Mouse (Mus musculus) myocyte (in vitro differentiated cells): ENCODE measurements around the gene Vav3. TPM values are rescaled to one million over a fixed set of nuclear protein-coding genes. Genes with fewer than 3 reads are reported as not detected.

Experiments
- H3K27me3 ChIP-seq: one replicate; pipeline ENCODE4 v1.6.1; 2011; ENCODE audit not compliant: control insufficient read depth, insufficient read depth, insufficient read length
- H3K36me3 ChIP-seq: one replicate; pipeline ENCODE4 v1.6.1; 2011; ENCODE audit not compliant: control insufficient read depth, insufficient read depth
- H3K4me2 ChIP-seq: one replicate; pipeline ENCODE4 v1.6.1; 2011; ENCODE audit warnings: low read depth, control low read depth
- H3K4me3 ChIP-seq: one replicate; pipeline ENCODE4 v1.5.1; 2011; ENCODE audit warnings: mild to moderate bottlenecking, control low read depth, moderate library complexity
- H3K79me2 ChIP-seq: one replicate; pipeline ENCODE4 v1.6.1; 2011; ENCODE audit not compliant: control insufficient read depth, insufficient read depth
- H3ac ChIP-seq: one replicate; pipeline ENCODE4 v1.6.1; 2011; ENCODE audit not compliant: control insufficient read depth, insufficient read length
- CEBPB ChIP-seq: IDR thresholded peaks from 2 replicates; pipeline ENCODE4 v1.6.1; 2011; ENCODE audit warnings: mild to moderate bottlenecking, moderate library complexity; ENCODE audit not compliant: poor library complexity, insufficient read depth, severe bottlenecking
- E2F4 ChIP-seq: IDR thresholded peaks from one replicate; pipeline ENCODE4 v1.6.1; 2011; ENCODE audit warnings: mild to moderate bottlenecking, control low read depth, moderate library complexity; ENCODE audit not compliant: insufficient read depth
- MAX ChIP-seq: IDR thresholded peaks from one replicate; pipeline ENCODE4 v1.6.1; 2011; ENCODE audit warnings: low read depth, mild to moderate bottlenecking, control low read depth
- MYOD1 ChIP-seq, 3 experiments: IDR thresholded peaks; one replicate each; pipeline ENCODE4 v1.6.1; 2011; ENCODE audit warnings: control low read depth in 2 of 3, low read depth in 2 of 3, mild to moderate bottlenecking in 2 of 3, moderate library complexity in 1 of 3; ENCODE audit not compliant: insufficient read length in 2 of 3, control insufficient read depth in 1 of 3
- MYOG ChIP-seq, 3 experiments: IDR thresholded peaks; one replicate each; pipeline ENCODE4 v1.6.1; 2011; ENCODE audit warnings: control low read depth in 2 of 3, low read depth in 2 of 3, mild to moderate bottlenecking in 2 of 3; ENCODE audit not compliant: insufficient read length in 2 of 3, control insufficient read depth in 1 of 3, insufficient read depth in 1 of 3
- POLR2A ChIP-seq: IDR thresholded peaks from one replicate; pipeline ENCODE4 v1.6.1; 2011; ENCODE audit warnings: low read depth, mild to moderate bottlenecking, control low read depth, moderate library complexity; ENCODE audit not compliant: insufficient read length
- POLR2AphosphoS2 ChIP-seq: IDR thresholded peaks from one replicate; pipeline ENCODE4 v1.6.1; 2011; ENCODE audit warnings: low read depth, control low read depth; ENCODE audit not compliant: insufficient read length
- REST ChIP-seq: IDR thresholded peaks from one replicate; pipeline ENCODE4 v1.6.1; 2011; ENCODE audit warnings: mild to moderate bottlenecking, control low read depth, moderate library complexity; ENCODE audit not compliant: insufficient read depth, insufficient read length
- SRF ChIP-seq: IDR thresholded peaks from one replicate; pipeline ENCODE4 v1.6.1; 2011; ENCODE audit warnings: low read depth; ENCODE audit not compliant: control insufficient read depth, insufficient read length
- TCF12 ChIP-seq: IDR thresholded peaks from one replicate; pipeline ENCODE4 v1.6.1; 2011; ENCODE audit warnings: mild to moderate bottlenecking, control low read depth; ENCODE audit not compliant: poor library complexity, insufficient read depth, severe bottlenecking
- TCF3 ChIP-seq: IDR thresholded peaks from one replicate; pipeline ENCODE4 v1.6.1; 2011; ENCODE audit warnings: low read depth, control low read depth; ENCODE audit not compliant: insufficient read length
- USF1 ChIP-seq: IDR thresholded peaks from one replicate; pipeline ENCODE4 v1.6.1; 2011; ENCODE audit warnings: low read depth, mild to moderate bottlenecking, control low read depth, moderate library complexity
- polyA plus RNA-seq: library from polyadenylated mRNA; unstranded; fragments of >200 nt; fragmentation: generic; extraction: Trizol; gene quantifications from one replicate; pipeline ENCODE4 v1.2.1, GENCODE M21; 2012; ENCODE audit warnings: missing spikeins

The Vav3 gene
- polyA plus RNA-seq = 0.95 TPM

DNA sequence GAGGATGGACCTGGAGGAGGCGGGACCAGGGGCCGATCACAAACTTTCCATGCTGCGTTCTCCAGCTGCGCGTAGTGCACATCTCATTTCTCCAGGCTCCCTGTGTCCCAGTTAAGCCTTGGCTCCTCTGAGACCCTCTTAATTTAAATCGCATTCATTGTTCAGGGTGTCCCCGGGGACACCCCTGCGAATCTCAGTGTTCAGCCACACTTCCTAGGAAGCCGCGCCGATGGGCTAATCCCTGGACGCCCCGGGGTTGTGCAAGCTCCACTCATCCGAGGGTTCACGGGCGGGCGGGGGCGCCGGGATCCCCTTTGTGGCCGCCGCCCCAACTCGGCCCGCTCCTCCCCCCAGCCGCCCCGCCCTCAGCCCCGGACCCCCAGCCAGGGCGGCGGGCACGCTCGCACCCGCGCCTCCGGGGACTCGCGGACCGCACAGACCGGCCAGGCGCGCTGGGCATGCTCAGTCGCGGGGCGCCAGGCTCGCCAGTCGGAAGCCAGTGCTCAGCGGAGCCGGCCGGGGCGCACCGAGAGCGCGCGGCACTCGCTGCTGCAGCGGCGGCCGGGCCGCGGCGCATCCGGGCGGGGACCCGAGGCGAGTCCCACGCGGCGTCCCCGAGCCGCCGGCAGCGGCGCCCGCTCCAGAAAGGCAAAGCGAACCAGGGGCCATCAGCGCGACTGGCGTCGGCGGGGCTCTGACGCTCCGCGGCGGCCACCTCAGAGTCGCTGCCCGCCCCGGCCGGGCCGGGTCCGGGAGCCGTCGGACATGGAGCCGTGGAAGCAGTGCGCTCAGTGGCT is at the start of gene Vav3:
Gene Vav3 (plus strand): TSS at position 380 of the 797 bp plus-strand sequence.
- TF ChIP-seq TCF12 (no peak), REST (no peak), MYOG (IDR thresholded peaks at IDR 0.05; ENCODE audit: control insufficient read depth in 1 of 3, insufficient read depth in 1 of 3, insufficient read length in 2 of 3, low read depth in 2 of 3) (peak in 1 of 3 experiments; percentile 32), SRF (no peak), POLR2A (peak; percentile 69), POLR2AphosphoS2 (peak; percentile 39)
- H3K4me2 ChIP-seq = peak within 1 kb of the TSS; percentile 85
- H3K4me3 ChIP-seq = peak within 1 kb of the TSS; percentile 38
- peaks cover 9% of the 10 kb centered on the region for H3K79me2 ChIP-seq
- peak within 1 kb of the TSS; percentile 3 for H3ac ChIP-seq
- H3K27me3 ChIP-seq = no peaks in the 10 kb centered on the region
- H3K36me3 ChIP-seq = no peaks in the 10 kb centered on the region

DNA sequence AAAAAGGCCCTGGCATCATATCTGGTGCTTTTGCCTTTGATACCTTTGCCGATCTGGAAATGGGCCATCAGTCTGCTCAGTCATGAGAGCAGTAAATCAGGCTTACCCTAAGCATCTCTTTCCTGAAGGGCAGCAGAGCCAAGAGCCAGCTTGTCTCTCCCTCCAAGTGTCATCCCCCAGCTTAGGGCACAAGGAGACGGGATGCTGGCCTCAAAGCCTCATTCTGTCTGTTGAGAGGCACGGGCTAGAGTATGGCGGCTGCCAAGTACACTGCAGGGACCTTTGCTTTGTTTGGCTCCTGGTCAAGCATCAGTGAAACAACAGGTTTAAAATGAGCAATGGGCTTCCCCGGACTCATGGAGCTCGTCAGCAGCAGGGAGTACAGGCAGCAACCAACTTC is 41.6 kb upstream of the Vav3 start:
- no peak for TF ChIP-seq USF1
- no peak for TF ChIP-seq CEBPB
- TF ChIP-seq MAX = no peak
- TF ChIP-seq POLR2AphosphoS2 = no peak
- TF ChIP-seq MYOD1 (IDR thresholded peaks at IDR 0.05; ENCODE audit: control insufficient read depth in 1 of 3, insufficient read length in 2 of 3, low read depth in 2 of 3) = no peak
- no peak for TF ChIP-seq TCF12
- no peak for TF ChIP-seq TCF3
- TF ChIP-seq POLR2A = no peak
- no peak for TF ChIP-seq E2F4
- TF ChIP-seq REST = no peak
- TF ChIP-seq MYOG (IDR thresholded peaks at IDR 0.05; ENCODE audit: control insufficient read depth in 1 of 3, insufficient read depth in 1 of 3, insufficient read length in 2 of 3, low read depth in 2 of 3) = no peak
- TF ChIP-seq SRF = no peak
- H3ac ChIP-seq = no peak overlapping the region
- H3K36me3 ChIP-seq = no peaks in the 10 kb centered on the region
- no peaks in the 10 kb centered on the region for H3K79me2 ChIP-seq
- no peak overlapping the region for H3K4me3 ChIP-seq
- H3K4me2 ChIP-seq = peak overlapping the region; percentile 3
- H3K27me3 ChIP-seq = no peaks in the 10 kb centered on the region

DNA sequence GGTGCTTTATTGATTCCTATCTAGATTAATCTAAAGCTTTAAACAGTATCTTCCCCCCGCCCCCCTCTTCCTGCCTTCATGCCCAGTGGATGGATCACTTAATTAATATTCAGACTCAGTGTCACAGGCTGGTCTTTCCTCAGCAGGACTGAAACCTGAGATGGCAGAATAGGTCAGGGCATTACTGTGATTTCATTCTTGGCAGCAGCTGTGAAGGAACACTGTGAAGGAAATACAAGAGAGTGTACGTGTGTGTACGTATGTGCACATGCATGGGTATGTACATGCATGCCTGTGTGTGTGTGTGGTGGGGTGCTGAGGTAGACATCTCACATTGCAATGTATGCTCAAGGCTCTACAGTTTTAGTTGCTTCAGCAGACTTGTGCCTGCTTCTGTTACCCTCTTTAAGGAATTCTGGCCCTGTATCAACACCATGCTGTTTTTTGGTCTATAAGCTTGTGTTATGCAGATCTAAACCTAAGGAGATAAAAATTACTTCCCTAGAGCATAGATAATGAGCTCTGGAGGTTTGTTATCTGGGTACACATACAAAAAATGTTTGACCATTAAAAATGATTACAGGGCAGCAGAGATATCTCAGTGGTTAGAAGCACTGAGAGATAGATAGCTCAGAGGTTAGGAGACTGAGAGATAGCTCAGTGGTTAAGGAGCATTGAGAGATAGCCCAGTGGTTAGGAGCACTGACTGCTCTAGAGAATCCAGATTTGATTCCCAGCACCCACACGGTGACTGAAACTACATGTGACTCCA is 41.0 kb upstream of the Vav3 start:
- no peak overlapping the region for H3K4me3 ChIP-seq
- H3K79me2 ChIP-seq = no peaks in the 10 kb centered on the region
- peak overlapping the region; percentile 3 for H3K4me2 ChIP-seq
- peak in 2 of 3 experiments; percentile 5 to 33 for TF ChIP-seq MYOD1 (IDR thresholded peaks at IDR 0.05; ENCODE audit: control insufficient read depth in 1 of 3, insufficient read length in 2 of 3, low read depth in 2 of 3)
- no peak for TF ChIP-seq USF1
- no peak overlapping the region for H3ac ChIP-seq
- no peaks in the 10 kb centered on the region for H3K36me3 ChIP-seq
- H3K27me3 ChIP-seq = no peaks in the 10 kb centered on the region

DNA sequence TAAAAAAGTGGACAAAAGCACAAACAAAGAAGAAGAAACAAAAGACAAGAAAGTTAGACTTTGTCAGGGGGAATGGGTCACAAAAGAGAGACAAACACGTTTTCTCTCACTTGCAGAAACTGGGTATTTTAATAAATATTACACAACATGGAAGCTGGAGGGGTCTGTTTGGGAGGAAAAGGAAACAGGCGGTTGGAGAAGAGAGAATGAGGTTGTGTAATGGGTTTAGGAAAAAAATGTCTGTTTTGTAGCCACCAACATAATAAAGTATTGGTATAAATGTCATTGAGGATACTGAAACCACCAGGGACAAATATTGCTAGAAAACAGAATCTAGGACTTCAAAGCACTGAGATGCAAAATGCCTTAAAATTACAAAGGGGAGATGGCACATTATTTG is 38.4 kb upstream of the Vav3 start:
- no peak overlapping the region for H3ac ChIP-seq
- H3K4me2 ChIP-seq = no peak overlapping the region
- H3K79me2 ChIP-seq = no peaks in the 10 kb centered on the region
- TF ChIP-seq MYOD1 (IDR thresholded peaks at IDR 0.05; ENCODE audit: control insufficient read depth in 1 of 3, insufficient read length in 2 of 3, low read depth in 2 of 3) (no peak), CEBPB (no peak), POLR2A (no peak), MYOG (IDR thresholded peaks at IDR 0.05; ENCODE audit: control insufficient read depth in 1 of 3, insufficient read depth in 1 of 3, insufficient read length in 2 of 3, low read depth in 2 of 3) (no peak), MAX (no peak), SRF (no peak), E2F4 (no peak), TCF12 (no peak), POLR2AphosphoS2 (no peak), TCF3 (no peak)
- no peaks in the 10 kb centered on the region for H3K27me3 ChIP-seq
- no peak overlapping the region for H3K4me3 ChIP-seq
- H3K36me3 ChIP-seq = no peaks in the 10 kb centered on the region

DNA sequence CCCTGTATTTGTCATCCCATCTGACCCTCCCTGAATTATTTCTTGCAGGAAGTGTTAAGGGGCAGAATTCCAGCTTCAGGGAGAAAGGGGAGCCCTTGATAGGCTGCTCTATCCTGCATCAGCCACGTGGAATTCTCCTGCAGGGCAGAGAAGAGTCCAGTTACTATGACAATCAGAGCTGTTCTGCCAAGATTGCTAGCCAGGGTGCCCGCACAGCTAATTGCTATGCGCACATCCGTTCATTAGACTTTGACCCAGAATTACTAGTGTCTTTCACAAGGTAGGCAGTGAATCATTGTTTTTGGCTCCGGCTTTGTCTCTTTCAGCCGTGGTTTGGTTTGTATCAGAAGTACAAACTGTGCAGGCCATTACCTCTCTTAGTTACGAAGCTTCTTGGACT is 33.0 kb upstream of the Vav3 start:
- no peaks in the 10 kb centered on the region for H3K27me3 ChIP-seq
- H3ac ChIP-seq = no peak overlapping the region
- TF ChIP-seq MYOD1 (IDR thresholded peaks at IDR 0.05; ENCODE audit: control insufficient read depth in 1 of 3, insufficient read length in 2 of 3, low read depth in 2 of 3) (no peak), REST (no peak)
- no peak overlapping the region for H3K4me2 ChIP-seq
- H3K4me3 ChIP-seq = no peak overlapping the region
- H3K79me2 ChIP-seq = no peaks in the 10 kb centered on the region
- no peaks in the 10 kb centered on the region for H3K36me3 ChIP-seq
